Mouse (Mus musculus): ENCODE measurements around the gene Trem1. TPM values are rescaled to one million over a fixed set of nuclear protein-coding genes. Genes with fewer than 3 reads are reported as not detected.

Gene Trem1
- polyA plus RNA-seq, 1 experiment from 2014 or later: 0.06 TPM

DNA sequence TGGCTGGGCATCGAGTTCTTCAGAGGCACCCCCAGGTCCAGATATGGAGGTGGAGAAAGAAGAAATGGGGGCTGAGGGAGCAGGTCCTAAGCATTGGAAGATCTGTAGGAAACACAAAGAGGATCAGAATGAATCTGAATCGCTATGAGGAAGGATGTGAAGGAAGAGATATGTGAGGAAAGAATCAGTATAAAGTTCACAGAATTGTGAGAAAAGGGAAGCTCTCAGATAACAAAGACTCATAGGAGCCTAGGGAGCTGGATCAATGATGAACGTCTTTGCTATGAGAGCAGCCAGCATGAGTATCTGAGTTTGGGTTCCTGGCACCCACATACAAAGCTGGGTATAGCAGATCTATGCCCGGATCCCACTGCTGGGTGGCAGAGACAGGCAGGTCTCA lies 37.3 kb downstream of the Trem1 start:
- Histone ChIP-seq H3K9me3 (no peaks in the 10 kb centered on the region), H3K27me3 (no peaks in the 10 kb centered on the region), H3K9ac (no peak overlapping the region), H3K36me3 (no peaks in the 10 kb centered on the region), H3K4me3 (no peak overlapping the region), H3K4me2 (replicated peaks) (no peak overlapping the region), H3K27ac (no peak overlapping the region), H3K4me1 (peaks cover 11% of the 10 kb centered on the region; the same call in 1 of the 2 replicates)
- WGBS: 79% methylated on average over 4 of the region's 4 CpGs
- ATAC-seq (ENCODE audit: low FRiP score, low read depth): no peak

DNA sequence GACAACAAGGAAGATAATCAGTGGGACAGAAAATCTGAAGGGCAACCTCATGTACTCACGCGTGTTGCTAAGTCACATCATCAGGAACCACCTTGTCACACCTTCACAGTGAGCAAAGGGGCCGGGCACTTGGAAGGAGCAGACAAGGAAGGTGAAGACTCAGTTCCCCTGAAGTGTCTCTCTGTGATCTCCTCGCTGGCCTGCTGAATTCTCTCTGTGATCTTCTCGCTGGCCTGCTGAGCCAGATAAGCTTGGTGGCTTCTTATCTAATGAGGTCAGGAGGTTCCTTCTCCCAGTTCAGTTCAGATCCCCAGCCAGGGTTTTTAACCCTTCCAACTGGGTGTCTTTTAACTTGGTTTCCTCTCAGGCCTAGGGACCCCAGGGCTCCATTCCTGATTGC lies 39.6 kb downstream of the Trem1 start:
- Histone ChIP-seq H3K4me3 (no peak overlapping the region), H3K4me1 (no peaks in the 10 kb centered on the region)
- WGBS: 72% methylated on average over 5 of the region's 5 CpGs

DNA sequence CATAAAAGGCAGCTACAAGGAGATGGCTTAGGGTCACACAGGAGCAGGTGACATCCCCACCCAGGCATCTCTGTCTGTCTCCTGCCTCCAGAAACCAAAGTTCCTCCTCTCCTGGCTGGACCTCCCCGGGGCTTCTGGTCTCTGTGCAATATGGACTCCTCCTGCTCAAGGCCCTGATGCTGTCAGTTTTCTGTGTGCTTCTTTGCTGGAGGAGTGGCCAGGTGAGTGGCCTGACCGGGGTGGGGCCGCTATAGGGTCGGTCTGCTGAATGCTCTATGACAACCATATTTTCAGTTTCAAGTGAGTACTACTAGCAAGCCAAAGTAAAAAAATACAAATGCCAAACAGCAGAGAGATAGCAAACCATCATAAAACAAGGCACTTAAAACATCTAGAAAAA lies 40.0 kb downstream of the Trem1 start:
- Histone ChIP-seq H3K27ac (no peak overlapping the region), H3K36me3 (no peaks in the 10 kb centered on the region), H3K4me2 (replicated peaks) (no peak overlapping the region), H3K9ac (no peak overlapping the region), H3K4me1 (no peaks in the 10 kb centered on the region), H3K9me3 (no peaks in the 10 kb centered on the region), H3K27me3 (no peaks in the 10 kb centered on the region), H3K4me3 (no peak overlapping the region)
- ATAC-seq (ENCODE audit: low FRiP score, low read depth): no peak
- WGBS: 87% methylated on average over 4 of the region's 4 CpGs

More for the DNA sequence above, 39.6 kb downstream of the Trem1 start:
- no peaks in the 10 kb centered on the region for H3K36me3 ChIP-seq
- no peak overlapping the region for H3K9ac ChIP-seq
- H3K4me2 ChIP-seq (replicated peaks): no peak overlapping the region
- no peaks in the 10 kb centered on the region for H3K9me3 ChIP-seq
- no peak overlapping the region for H3K27ac ChIP-seq
- no peak for ATAC-seq (ENCODE audit: low FRiP score, low read depth)
- H3K27me3 ChIP-seq: no peaks in the 10 kb centered on the region

DNA sequence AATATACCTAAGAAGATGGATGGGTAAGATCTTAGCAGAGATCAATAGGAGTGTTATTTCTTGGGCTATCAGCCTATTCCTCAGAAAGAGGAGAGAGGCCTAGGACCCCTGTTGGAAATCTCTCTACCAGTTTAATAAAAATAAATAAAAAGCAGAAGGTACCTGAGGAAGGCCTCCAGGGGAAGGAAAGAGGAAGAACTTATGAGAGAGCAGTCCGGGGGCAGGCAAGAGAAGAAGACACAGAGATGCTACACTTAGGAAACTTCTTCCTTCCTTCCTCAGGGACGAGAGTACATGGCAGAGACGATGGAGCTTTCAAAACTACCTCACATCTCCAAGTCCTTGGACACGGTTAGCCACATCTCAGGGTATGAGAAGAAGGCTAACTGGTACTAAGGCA lies 41.5 kb downstream of the Trem1 start:
- WGBS: 82% methylated on average over 4 of the region's 4 CpGs
- ATAC-seq (ENCODE audit: low FRiP score, low read depth): no peak

DNA sequence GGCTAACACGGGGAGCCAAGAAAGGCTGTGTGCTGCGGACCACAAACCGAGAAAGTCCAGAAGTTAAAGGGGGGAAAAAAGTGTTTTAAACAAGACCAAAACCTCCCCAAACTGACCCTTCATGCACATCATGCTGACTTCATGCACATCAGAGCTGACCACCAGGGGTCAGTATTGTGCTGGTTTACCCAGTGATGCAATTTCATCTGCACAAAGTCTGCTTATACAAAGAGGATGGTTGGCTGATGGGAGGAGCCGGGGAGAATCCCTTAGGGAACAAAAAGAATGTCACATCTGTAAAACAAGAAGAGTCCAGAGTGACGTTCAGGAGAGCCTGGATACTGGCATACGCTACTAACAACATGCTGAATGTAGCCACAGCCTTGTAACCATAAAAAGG lies 42.3 kb downstream of the Trem1 start:
- Histone ChIP-seq H3K36me3 (no peaks in the 10 kb centered on the region), H3K9me3 (no peaks in the 10 kb centered on the region), H3K4me2 (replicated peaks) (no peak overlapping the region), H3K27me3 (no peaks in the 10 kb centered on the region), H3K4me1 (no peaks in the 10 kb centered on the region), H3K27ac (no peak overlapping the region), H3K9ac (no peak overlapping the region), H3K4me3 (no peak overlapping the region)
- 30% methylated on average over 6 of the region's 6 CpGs for WGBS
- ATAC-seq (ENCODE audit: low FRiP score, low read depth): 0 out of 2 replicates have a peak, but pooled peaks have one; percentile 11

More for the DNA sequence above, 41.5 kb downstream of the Trem1 start:
- Histone ChIP-seq H3K27me3 (no peaks in the 10 kb centered on the region), H3K9ac (no peak overlapping the region), H3K4me3 (no peak overlapping the region), H3K36me3 (no peaks in the 10 kb centered on the region), H3K9me3 (no peaks in the 10 kb centered on the region), H3K4me2 (replicated peaks) (no peak overlapping the region), H3K27ac (no peak overlapping the region), H3K4me1 (no peaks in the 10 kb centered on the region)

DNA sequence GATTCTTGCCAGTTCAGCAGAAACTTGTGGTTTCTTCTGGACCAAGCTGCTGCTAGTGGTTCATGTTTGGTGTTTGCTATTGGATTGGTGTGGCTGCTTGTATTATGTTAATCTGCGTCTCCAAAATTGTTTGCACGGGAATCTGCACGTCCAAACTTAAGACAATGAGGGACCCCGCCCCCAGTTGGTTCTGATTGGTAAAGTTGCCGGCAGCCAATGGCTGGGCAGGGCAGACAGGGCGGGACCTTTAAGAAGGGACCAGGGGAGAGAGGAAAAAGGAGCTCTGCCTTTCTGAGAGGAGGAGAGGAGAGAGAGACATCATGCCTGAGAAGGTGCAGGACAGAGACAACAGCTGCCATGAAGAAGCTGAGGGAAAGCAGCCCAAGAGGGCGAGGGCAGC lies 43.2 kb downstream of the Trem1 start:
- 52% methylated on average over 7 of the region's 7 CpGs for WGBS
- no peak overlapping the region for H3K27ac ChIP-seq
- H3K9me3 ChIP-seq: no peaks in the 10 kb centered on the region
- H3K9ac ChIP-seq: no peak overlapping the region
- no peaks in the 10 kb centered on the region for H3K36me3 ChIP-seq
- no peak overlapping the region for H3K4me2 ChIP-seq (replicated peaks)
- ATAC-seq (ENCODE audit: low FRiP score, low read depth): no peak
- H3K4me3 ChIP-seq: no peak overlapping the region
- H3K4me1 ChIP-seq: peaks cover under 1% of the 10 kb centered on the region; the same call in 1 of the 2 replicates
- H3K27me3 ChIP-seq: no peaks in the 10 kb centered on the region

DNA sequence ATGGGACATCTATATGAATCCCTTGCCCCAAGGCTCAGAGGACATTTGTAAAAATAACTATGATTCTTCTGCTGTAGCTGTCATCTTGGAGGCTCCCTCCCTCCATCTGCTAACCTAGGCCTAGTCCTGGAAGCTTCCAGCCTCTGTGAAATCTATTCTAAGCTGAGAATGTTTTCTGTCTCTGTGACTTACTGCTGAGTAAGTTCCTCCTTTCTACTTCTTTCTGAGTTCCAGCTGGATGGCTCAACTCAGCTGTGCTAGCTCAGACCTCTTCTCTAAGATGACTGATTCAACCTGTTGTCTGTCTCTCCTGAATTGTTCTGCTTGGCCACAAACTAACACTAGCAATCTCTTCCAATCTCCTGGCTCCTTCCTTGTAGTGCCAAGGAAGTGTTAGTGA lies 45.8 kb downstream of the Trem1 start:
- Histone ChIP-seq H3K9me3 (no peaks in the 10 kb centered on the region), H3K27ac (no peak overlapping the region), H3K9ac (no peak overlapping the region), H3K4me3 (no peak overlapping the region), H3K27me3 (no peaks in the 10 kb centered on the region), H3K4me1 (peaks cover 12% of the 10 kb centered on the region), H3K4me2 (replicated peaks) (no peak overlapping the region), H3K36me3 (no peaks in the 10 kb centered on the region)
- ATAC-seq (ENCODE audit: low FRiP score, low read depth): no peak

DNA sequence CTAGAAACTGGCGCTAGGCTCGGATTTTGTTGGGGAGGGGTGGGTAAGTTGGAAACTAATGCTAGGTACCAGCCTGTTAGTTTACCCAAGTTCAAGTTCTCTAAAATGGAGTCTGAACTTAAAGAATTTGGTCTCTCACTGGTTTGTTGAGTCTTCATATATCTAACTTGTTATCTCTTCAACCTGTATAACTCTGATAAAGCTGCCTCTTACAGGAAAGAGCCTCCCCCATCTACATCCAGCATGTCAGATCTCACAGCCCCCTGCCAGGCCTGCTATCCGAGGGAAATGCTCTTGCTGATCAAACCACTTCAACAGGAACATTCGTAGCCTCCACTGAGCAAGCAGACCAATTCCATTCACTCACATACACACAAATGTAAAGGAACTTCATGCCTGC lies 46.4 kb downstream of the Trem1 start:
- no peaks in the 10 kb centered on the region for H3K9me3 ChIP-seq
- H3K4me2 ChIP-seq (replicated peaks): no peak overlapping the region
- no peak overlapping the region for H3K9ac ChIP-seq
- 81% methylated on average over 4 of the region's 4 CpGs for WGBS
- ATAC-seq (ENCODE audit: low FRiP score, low read depth): no peak
- no peak overlapping the region for H3K4me3 ChIP-seq
- no peaks in the 10 kb centered on the region for H3K27me3 ChIP-seq
- no peaks in the 10 kb centered on the region for H3K36me3 ChIP-seq
- no peak overlapping the region for H3K27ac ChIP-seq
- peaks cover 12% of the 10 kb centered on the region for H3K4me1 ChIP-seq

DNA sequence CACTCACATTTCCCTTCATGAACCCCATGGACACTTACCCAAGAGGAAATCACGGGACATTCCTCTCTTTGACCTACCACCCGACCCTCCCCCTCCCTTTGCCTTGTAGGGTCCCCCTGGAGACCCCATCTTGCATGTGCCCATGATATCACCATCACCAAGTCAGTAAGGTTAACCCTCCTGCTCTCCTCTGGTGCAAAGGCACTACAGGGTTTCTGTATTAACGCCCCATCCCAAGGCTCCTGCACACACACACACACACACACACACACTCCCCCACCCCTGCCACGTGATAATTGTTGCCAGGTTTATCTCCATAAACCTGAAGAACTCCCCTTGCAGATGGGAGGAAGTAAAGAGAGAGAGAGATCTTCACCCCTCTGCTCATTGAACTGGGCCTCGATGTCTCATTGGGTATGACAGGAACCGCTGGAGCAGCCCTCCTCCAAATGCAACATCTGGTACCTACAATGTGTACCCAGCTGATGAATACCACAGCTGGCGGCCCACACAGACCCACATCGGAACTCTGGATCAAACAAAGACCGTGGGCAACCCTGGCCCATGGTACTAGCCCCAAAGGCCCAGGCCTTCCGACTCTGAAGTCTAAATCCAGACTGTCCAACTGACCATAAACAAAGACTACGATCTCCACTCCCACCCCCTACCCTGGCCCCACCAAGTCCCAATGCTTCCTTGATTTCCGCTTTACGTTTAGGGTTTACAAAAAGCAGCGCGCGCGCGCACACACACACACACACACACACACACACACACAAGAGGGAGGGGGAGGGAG lies 48.6 kb downstream of the Trem1 start:
- H3K4me2 ChIP-seq (replicated peaks): peak overlapping the region; percentile 62
- WGBS: 27% methylated on average over 18 of the region's 18 CpGs
- H3K4me1 ChIP-seq: peaks cover 12% of the 10 kb centered on the region
- peak; percentile 79 for ATAC-seq (ENCODE audit: low FRiP score, low read depth)
- no peaks in the 10 kb centered on the region for H3K9me3 ChIP-seq
- H3K4me3 ChIP-seq: peak overlapping the region; percentile 31
- H3K36me3 ChIP-seq: no peaks in the 10 kb centered on the region
- H3K27ac ChIP-seq: peak overlapping the region; percentile 61; the same call in 1 of the 2 replicates
- H3K9ac ChIP-seq: peak overlapping the region; percentile 60
- H3K27me3 ChIP-seq: no peaks in the 10 kb centered on the region

DNA sequence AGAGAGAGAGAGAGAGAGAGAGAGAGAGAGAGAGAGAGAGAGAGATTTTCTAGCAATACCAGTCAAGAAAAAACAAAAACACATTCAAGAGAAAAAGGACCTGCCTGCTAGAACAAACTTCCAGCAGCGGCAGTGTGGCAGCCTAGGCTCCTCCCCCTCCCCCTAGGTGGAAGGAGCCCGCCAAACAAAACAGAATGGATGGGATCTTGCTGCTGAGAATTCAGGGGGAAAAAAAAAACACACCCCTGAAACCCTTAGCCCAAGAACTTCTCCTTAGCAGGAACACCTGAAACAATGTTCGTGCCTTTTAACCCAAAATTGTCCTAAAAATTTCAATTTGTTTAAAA lies 49.1 kb downstream of the Trem1 start:
- H3K27ac ChIP-seq: peak overlapping the region; percentile 61; the same call in 1 of the 2 replicates
- peaks cover 12% of the 10 kb centered on the region for H3K4me1 ChIP-seq
- H3K9me3 ChIP-seq: no peaks in the 10 kb centered on the region
- no peaks in the 10 kb centered on the region for H3K36me3 ChIP-seq
- peak overlapping the region; percentile 60; the same call in 1 of the 2 replicates for H3K9ac ChIP-seq
- ATAC-seq (ENCODE audit: low FRiP score, low read depth): 0 out of 2 replicates have a peak, but pooled peaks have one; percentile 48
- H3K4me3 ChIP-seq: peak overlapping the region; percentile 31
- no peaks in the 10 kb centered on the region for H3K27me3 ChIP-seq
- WGBS: 5% methylated on average over 3 of the region's 3 CpGs
- peak overlapping the region; percentile 62 for H3K4me2 ChIP-seq (replicated peaks)

DNA sequence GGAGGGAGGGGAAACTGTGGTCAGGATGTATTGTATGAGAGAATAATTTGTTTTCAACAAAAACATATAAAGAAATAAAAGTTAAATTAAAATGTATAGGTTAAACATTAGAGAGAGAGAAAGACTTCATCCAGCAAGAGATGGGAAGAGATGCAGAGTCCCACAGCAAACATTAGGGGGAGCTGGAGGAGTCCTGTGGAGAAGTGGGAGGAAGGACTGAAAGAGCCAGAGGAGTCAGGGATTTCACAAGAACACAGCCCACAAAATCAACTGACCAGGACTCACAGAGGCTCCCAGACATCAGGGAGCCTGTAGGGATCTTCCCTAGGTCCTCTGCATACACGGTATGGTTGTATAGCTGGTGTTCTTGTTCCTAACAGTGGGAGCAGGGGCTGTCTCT lies 54.2 kb downstream of the Trem1 start:
- WGBS: 41% methylated on average over 1 of the region's 1 CpGs
- Histone ChIP-seq H3K4me3 (no peak overlapping the region), H3K27me3 (no peaks in the 10 kb centered on the region), H3K36me3 (no peaks in the 10 kb centered on the region), H3K9me3 (no peaks in the 10 kb centered on the region; the same call in 1 of the 2 replicates), H3K4me1 (peaks cover 4% of the 10 kb centered on the region), H3K9ac (no peak overlapping the region), H3K4me2 (replicated peaks) (no peak overlapping the region), H3K27ac (no peak overlapping the region)
- no peak for ATAC-seq (ENCODE audit: low FRiP score, low read depth)

DNA sequence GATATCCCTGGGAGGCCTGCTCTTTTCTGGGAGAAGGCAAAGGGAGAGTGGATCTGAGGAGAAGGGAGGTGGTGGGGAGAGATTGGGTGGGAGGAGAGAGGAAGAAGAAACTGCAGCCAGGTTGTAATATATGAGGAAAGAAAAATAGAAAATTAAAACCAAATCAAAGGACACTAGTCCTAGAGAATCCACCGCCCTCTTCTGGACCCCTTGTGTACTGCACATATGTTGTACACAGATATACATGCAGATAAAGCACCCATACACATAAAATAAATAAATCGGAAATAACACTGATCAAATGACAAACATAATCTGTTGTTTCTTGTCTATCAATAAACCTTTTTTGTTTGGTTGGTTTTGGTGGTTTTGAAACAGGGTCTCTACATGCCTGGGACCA lies 54.7 kb downstream of the Trem1 start:
- no peak overlapping the region for H3K4me3 ChIP-seq
- no peaks in the 10 kb centered on the region; the same call in 1 of the 2 replicates for H3K9me3 ChIP-seq
- H3K27me3 ChIP-seq: no peaks in the 10 kb centered on the region

More for the DNA sequence above, 54.7 kb downstream of the Trem1 start:
- Histone ChIP-seq H3K4me2 (replicated peaks) (no peak overlapping the region), H3K36me3 (no peaks in the 10 kb centered on the region), H3K9ac (no peak overlapping the region), H3K4me1 (peaks cover 3% of the 10 kb centered on the region), H3K27ac (no peak overlapping the region)
- 57% methylated on average over 2 of the region's 2 CpGs for WGBS
- ATAC-seq (ENCODE audit: low FRiP score, low read depth): no peak

All from limb, embryonic 13.5 days (tissue).